Mouse (Mus musculus): ENCODE measurements around the gene Fut8.
A peak's percentile ranks its signal among the peaks of the same experiment; 100 is the strongest.
"Not testable (repeated sequence)": the region's sequence is repeated elsewhere in the genome, so short reads cannot be mapped to it uniquely, and the experiment has no call there.

Gene Fut8

GRCm38 (mm10) chr12:77222272-77222874, 15.6 kb upstream of the Fut8 start:
- no peak for DNase-seq (ENCODE audit: low spot score)

DNA sequence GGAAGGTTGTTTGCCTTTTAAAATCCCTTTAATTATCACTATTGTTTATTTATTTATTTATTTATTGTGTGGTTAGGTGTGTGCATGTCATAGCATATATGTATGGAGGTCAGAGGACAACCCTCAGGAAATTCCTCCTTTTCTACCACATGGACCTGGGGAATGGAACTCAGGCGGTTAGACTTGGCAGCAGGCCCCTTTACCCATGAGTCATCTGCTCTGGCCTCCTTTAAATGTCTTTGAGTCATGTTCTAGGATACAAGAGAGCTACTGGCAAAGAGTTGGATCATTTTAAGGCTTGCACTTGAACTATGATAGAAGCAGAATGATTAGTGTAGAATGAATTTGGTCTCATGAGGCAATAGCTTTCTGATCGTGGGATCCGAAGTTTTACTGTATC, 14.3 kb upstream of the Fut8 start:
- no peak for DNase-seq (ENCODE audit: low spot score)

GRCm38 (mm10) chr12:77224121-77224520, 13.8 kb upstream of the Fut8 start:
- DNase-seq (ENCODE audit: low spot score) = no peak

DNA sequence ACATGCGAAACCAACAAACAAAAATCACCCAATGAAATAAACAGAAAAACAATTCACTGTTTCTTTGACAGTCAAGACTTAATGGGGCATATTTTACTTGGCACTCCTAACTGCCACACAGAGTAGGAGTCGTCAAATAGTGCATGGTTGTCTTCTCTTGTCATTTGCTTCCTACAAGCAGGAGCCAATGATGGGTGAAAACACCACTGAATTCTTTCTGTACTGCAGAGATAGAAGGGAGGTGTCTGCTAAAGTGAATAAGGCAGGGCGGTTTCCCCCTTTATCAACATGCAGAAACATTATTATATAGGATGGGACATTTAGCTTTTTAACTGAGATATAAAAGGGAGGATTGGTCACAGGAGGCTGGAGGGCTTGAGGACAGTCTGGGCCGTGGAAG, 13.0 kb upstream of the Fut8 start:
- no peak for DNase-seq (ENCODE audit: low spot score)

DNA sequence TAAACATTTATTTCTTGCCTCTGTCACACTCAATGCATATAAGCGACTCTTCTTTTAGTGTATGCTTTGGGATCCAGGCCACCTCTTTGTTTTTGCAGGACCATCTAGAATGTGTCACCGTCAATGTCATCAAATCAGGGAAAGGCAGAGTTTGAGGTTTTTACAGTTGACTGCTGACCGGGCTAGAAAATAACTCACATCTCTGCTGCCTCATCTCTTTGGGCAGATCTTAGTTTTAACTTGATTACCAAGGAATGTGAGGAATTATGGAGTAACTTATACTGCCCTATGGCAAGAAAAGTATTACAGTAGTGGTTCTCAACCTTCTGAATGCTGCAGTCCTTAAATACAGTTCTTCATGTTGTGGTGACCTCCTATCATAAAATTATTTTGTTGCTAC, 12.2 kb upstream of the Fut8 start:
- no peak for DNase-seq (ENCODE audit: low spot score)

DNA sequence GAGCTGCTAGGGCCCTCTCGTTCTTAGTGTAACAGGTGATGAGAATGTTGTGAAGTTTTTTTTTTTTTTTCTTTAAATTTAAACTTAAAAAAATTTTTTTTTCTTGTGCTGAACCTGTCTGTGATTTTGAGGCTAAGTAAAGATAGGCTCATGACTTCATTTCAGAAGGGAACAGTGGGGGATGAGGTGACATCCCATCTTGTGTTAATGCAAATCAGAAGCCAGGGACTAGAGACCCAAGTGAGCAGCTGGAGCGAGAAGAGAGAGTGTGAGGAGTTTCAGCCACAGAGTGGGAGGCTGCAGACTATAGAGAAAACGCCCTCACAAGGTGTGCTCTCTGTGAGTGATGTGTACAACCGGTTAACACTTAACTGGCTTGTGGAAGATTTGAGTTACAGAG, 2.0 kb upstream of the Fut8 start:
- DNase-seq (ENCODE audit: low spot score) = no peak

DNA sequence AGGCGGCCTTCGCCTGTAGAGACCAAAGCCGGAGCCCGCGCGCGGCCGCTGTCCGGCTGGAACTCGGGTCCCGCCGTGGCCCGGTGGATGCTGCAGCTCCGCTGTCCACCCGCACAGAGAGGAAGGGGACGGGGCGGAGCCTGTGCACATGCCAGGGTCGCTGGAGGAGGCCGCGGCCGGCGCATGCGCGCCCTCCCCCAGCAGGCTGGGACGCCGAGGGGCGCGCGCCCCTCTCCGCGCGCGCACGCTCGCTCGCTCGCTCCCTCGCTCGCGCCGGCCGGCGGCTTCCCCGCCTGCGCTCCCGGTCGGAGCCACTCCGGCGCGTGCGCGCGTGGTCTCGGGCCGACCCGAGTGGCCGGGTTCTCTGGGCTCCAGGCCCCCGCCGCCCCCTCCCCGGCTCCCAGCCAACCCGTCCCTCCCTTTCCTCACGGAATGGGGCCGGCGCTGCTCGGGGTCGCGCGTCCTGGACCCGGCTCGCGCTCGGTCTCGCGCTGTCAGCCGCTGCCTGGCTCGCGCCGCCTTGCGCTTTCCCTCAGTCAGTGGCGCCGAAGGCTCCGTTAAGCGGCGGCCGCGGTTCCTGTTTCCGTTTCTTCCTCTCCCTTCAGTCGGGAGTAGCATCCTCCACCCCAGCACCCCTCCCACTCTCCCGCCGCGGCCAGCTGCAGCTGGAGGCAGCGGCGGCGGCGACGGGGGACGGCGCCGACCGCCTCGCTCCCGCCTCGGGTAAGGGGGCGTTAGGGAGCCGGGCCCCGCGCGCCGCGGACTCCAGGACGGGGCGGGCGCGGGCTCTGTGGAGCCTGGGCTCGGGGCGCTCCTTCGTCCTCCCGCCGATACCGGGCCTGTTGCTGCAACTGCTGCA, 835 bp downstream of the Fut8 start:
- peak; percentile 93 for DNase-seq (ENCODE audit: low spot score)

DNA sequence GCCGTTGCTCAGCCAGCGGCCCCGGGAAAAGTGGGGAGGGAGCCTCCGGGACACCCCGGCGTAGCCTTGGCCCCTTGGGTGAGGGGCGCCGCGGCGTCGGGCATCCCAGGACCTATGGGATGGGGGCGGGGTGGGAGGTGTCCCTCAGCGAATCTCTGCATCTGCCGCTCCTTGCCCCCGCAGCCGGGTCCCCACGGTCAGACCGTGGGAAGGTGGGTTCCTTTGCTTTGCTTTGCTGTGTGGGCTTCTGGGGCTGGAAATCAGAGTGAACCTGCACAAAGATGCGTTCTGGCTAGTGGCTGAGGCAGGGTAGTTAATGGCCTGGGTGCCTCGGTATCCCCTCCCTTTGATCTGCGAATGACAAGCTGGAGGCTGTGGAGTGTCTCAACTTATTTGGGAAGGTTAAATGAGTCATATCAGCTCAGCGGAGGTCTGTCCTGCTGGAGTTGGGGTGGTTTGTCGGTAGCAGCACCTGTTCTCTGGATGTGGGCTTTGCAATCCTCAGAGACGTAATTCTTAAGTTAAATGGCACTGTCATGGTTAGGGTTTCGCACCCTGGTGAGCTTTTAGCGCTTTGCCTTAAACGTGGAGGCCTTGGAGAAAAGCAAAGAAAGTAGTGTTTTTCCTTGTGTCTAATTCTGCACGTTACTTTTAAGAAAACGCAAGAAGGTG, 1.6 kb downstream of the Fut8 start:
- DNase-seq (ENCODE audit: low spot score) = no peak

DNA sequence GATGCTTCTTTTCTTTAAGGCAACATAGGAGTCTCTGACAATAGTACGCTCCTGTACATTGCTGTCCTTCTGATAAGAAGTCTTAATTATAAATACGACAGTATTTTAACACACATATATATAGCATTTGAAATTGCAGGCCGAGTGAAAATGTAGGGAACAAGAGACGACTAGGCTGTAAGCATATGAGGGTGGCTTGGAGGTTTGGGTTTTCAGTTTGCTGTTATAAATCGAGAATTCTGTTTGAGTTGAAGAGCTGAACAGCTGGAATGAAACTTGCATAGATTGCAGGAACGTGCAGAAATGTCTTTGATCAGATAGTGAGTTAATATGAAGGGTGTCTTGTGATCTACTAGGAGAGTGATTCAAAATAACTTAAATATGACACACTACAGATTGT, 2.4 kb downstream of the Fut8 start:
- no peak for DNase-seq (ENCODE audit: low spot score)

- DNase-seq (ENCODE audit: low spot score) = no peak
Measured at GRCm38 (mm10) chr12:77240839-77241238, 2.9 kb downstream of the Fut8 start.

DNA sequence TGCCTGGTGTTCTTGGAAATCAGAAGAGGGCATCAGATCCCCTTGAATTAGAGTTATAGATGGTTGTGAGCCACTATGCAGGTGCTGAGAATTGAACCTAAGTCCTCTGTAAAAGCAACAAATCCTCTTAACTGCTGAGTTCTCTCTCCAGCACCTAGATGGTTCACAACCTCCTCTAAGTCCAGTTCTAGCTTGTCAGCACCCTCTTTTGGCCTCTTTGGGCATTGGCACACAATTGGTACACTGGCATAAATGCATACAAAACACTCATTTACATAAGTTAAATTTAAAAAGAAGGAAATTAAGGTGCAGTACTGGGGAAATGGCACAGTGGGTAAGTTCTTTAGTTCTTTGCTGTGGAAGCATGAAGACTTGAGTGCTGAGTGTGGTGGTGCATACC, 24.7 kb downstream of the Fut8 start:
- no peak for DNase-seq (ENCODE audit: low spot score)

GRCm38 (mm10) chr12:77263816-77264215, 25.9 kb downstream of the Fut8 start:
- DNase-seq (ENCODE audit: low spot score) = no peak

- no peak for DNase-seq (ENCODE audit: low spot score)
Measured at GRCm38 (mm10) chr12:77270694-77271093, 32.8 kb downstream of the Fut8 start.

- no peak for DNase-seq (ENCODE audit: low spot score)
Measured at GRCm38 (mm10) chr12:77288507-77288906, 50.6 kb downstream of the Fut8 start.

DNA sequence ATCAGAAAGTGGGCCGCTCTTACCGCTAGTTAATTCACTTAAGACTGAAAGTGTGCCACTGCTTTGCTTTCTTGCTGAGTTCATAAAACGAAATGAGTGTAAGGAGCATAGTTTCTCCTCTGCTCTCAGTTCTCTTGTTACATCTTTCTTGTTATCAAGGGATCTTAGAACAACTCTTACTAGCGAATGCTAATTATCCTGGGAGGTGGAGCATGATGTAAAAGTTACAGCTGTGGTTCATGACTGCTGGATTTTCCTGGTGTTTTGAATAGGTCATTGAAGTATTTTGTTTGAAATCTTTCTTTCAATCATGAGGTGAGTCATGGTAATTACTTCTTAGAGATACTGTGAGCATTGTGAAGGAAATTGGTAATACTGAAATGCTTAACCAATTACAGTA, 53.1 kb downstream of the Fut8 start:
- no peak for DNase-seq (ENCODE audit: low spot score)

DNA sequence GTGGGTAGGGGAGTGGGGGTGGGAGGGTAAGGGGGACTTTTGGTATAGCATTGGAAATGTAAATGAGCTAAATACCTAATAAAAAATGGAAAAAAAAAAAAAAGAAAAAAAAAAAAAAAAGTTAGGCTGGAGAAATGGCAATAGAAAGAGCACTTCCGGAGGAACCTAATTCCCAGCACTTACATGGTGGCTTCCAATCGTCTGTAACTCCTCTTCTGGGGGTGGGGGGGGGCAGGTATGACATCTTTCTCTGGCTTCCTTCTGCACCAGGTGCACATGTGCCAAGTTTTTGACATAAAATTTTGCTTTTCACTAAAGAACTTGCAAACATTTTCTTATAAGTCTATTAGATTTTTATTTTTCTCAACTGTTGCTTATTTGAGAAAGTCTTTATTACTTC, 53.9 kb downstream of the Fut8 start:
- not testable (repeated sequence) for DNase-seq (ENCODE audit: low spot score)

GRCm38 (mm10) chr12:77292375-77293258, 54.7 kb downstream of the Fut8 start:
- DNase-seq (ENCODE audit: low spot score) = no peak

DNA sequence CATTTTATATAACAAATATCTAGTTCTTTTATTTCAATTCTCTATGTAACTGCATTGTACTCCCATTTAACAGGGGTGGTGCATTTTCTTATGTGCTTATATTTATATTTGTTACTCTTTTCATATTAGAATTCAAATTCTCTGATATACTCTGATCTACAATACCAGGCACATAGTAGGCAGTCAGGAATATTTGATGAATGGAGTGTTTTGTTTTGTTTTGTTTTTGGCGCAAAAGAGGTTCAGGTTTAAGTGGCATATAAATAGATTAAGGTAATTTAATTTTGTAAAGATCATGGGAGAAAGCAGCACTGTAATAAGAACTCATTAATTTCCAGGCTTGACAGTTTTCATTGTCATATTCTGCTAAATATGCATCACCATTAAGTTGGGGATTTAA, 58.2 kb downstream of the Fut8 start:
- no peak for DNase-seq (ENCODE audit: low spot score)

DNA sequence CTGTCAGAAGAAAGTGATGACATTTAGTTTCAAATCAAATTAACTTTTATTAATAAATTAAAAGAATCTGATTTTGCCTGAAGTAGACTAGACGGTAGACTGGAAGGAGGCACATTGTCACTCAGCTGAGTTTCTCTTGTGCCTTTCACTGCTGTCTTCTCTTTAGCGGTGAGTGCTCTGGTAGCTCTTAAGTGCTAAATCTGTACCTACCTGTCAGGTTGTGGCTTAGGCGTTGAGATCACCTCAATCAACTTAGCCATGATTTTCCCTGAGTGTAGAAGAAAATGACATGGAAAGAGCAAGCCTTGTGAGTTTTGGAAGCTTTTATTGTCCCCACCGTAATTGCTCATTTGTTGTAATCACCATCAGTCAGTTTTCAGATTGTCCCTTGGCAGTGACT, 59.2 kb downstream of the Fut8 start:
- DNase-seq (ENCODE audit: low spot score) = no peak

DNA sequence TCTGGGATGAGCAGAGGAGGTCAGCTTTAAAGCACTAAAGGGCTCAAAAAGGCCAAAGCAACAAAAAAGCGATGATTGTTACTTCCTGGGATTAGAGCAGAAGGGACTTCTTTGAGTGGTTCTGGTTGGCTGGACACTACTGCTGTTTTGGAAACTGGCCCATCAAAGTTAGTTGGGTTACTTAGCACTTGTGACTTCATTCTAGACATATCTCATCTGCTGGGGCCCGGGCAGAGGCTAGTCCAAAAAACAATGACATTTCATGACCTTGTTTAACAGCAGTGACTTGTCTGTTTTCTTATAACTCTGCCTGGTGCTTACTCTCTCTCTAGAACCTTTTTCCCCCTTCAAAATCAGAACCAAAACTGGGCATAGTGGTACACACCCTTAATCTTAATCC, 59.9 kb downstream of the Fut8 start:
- no peak for DNase-seq (ENCODE audit: low spot score)

DNA sequence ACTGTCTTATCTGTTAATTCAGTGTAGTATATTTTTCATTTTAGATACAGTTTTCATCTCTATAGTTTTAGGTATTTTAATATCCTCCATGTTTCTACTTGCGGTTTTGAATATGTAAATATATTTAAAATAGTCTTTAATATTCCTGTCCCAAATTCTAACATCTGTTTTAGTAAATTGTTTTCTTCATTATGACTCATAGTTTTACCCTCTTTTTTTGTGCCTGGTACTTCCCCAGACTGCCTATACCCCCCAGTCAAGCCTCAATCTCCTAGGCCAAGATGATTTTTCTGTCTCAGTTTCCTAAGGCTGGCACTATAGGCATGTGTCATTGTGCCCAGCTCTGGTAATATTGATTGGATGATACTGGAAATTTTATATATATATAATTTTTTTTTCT, 64.1 kb downstream of the Fut8 start:
- DNase-seq (ENCODE audit: low spot score) = no peak

DNA sequence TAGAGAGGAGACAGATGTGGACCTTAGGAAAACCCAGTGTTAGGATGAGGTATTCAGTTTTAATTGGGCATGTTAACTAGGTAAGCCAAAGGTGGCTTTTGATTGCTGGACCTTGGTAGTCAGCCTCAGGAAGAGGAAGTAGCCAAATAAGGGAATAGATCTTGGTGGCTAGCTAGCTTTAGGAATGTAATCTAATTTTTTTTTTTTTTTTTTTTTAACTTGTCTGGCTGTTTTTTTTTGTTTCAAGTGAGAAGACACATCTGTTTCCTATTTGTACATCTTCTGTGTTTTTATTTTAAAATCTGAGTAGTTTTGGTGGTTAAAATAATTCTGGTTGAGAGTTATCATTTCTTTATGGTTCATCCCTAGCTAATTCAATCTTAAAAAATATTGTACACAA, 65.4 kb downstream of the Fut8 start:
- DNase-seq (ENCODE audit: low spot score) = no peak

Data from testis, postnatal 14 days (tissue).